In the genomic region with DNA sequence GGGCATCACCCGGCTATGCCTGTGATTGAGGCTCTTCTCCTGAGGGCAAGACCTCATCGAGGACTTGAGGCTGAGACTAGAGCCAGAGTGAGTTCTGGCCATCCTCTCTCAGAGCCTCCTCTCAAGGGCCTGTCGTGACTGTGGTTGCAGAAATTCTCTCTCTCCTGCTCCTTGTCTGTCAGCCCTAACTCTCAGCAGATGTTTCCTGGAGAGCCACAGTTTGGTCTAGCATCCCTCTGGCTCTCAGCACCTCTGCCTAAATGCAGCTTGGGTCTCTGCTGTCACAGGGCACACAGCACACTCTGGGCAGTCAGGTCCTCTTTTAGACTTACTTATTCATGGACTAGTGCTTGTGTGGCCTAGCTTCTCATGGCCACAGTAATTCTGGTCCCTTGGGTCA, we compare ENCODE assay signal across 27 mouse cellular contexts. TPM values are rescaled to one million over a fixed set of nuclear protein-coding genes. Genes with fewer than 3 reads are reported as not detected.
"Had no signal": no experiment of that assay in that cellular context is flagged by ENCODE, and none has a peak within 500 bp of the region (broad histone marks: within the 10 kb centered on the region; RNA-seq: fewer than 3 reads in every experiment).

No protein-coding gene starts in this region.

- H3K27ac ChIP-seq: liver, embryonic 15.5 days; lung, embryonic 15.5 days; macrophage; midbrain, embryonic 13.5 days; neural tube, embryonic 13.5 days; neural tube, embryonic 15.5 days had no signal

- H3K9me3 ChIP-seq: liver, embryonic 15.5 days; lung, embryonic 15.5 days; midbrain, embryonic 13.5 days; neural tube, embryonic 13.5 days; neural tube, embryonic 15.5 days had no signal

- H3K4me3 ChIP-seq: liver, embryonic 15.5 days; lung, embryonic 15.5 days; megakaryocyte, embryonic 14.5 days; midbrain, embryonic 13.5 days; myocyte; neural tube, embryonic 13.5 days; neural tube, embryonic 15.5 days had no signal

- H3K4me2 ChIP-seq: liver, embryonic 15.5 days; lung, embryonic 15.5 days; midbrain, embryonic 11.5 days; midbrain, embryonic 13.5 days; neural tube, embryonic 13.5 days; neural tube, embryonic 15.5 days had no signal

- H3K4me1 ChIP-seq: liver, embryonic 15.5 days had no signal

- H3K36me3 ChIP-seq: liver, embryonic 15.5 days; lung, embryonic 15.5 days; midbrain, embryonic 13.5 days; neural tube, embryonic 13.5 days; neural tube, embryonic 15.5 days had no signal

- DNase-seq: liver, postnatal 0 days; lung, postnatal 14 days; lung, postnatal 36 days; retina, postnatal 1 day; right cerebral cortex, adult 18-20 months; right cerebral cortex, postnatal 25 days; right cerebral cortex, postnatal 4 days; spleen, adult 18-20 months; thymus, adult 18-20 months; thymus, postnatal 14 days; thymus, postnatal 36 days had no signal

- H3K27me3 ChIP-seq: lung, embryonic 15.5 days had no signal

- ATAC-seq: liver, postnatal 0 days; lung, postnatal 0 days; midbrain, embryonic 13.5 days; midbrain, embryonic 16.5 days had no signal

- H3K9ac ChIP-seq: liver, embryonic 15.5 days; liver, postnatal 0 days; lung, embryonic 15.5 days; midbrain, embryonic 13.5 days; neural tube, embryonic 13.5 days; neural tube, embryonic 15.5 days had no signal

RNA-seq across cellular contexts. Expression of gene I0C0044D17Rik, which starts 1.2 kb away (rescaled TPM):
- polyA plus RNA-seq: liver, embryonic 15.5 days; liver, postnatal 0 days; lung, embryonic 15.5 days; lung, postnatal 0 days; macrophage; midbrain, embryonic 11.5 days; midbrain, embryonic 13.5 days; midbrain, embryonic 16.5 days; myocyte; neural tube, embryonic 11.5 days; neural tube, embryonic 13.5 days; neural tube, embryonic 15.5 days; small intestine, adult 2 months; stomach, embryonic 14.5 days; stomach, embryonic 16.5 days; thymus, postnatal 0 days had no signal

RNA-seq across cellular contexts. Expression of gene Kank4, which starts 5.1 kb away (rescaled TPM):
- polyA plus RNA-seq: macrophage had no signal
